Mouse (Mus musculus) layer of hippocampus, adult 2 months (tissue): ENCODE measurements at regions not wholly inside any gene's neighbourhood (a gene's known extent, or its start where the extent isn't known, plus 50 kb on each side); places are given as distances from the start of the nearest gene placed in this dataset.
A peak's percentile ranks its signal among the peaks of the same experiment; 100 is the strongest.
"Not testable (repeated sequence)": the region's sequence is repeated elsewhere in the genome, so short reads cannot be mapped to it uniquely, and the experiment has no call there.

Experiments used
- DNase-seq, 2 experiments: peaks; one replicate each; pipeline ENCODE4 v3.0.0; 2022; ENCODE audit warnings: low spot score in 2 of 2
- H3K27ac ChIP-seq: fragments of 200-600 bp; 2 replicates; pipeline ENCODE4 v1.8.1; 2022
- H3K4me3 ChIP-seq: fragments of 200-600 bp; 2 replicates; pipeline ENCODE4 v1.8.1; 2022; ENCODE audit warnings: mild to moderate bottlenecking
- CTCF ChIP-seq: fragments of 200-600 bp; conservative IDR thresholded peaks from 2 replicates; pipeline ENCODE4 v1.8.1; 2022; ENCODE audit warnings: antibody characterized with exemption, mild to moderate bottlenecking, moderate library complexity

DNA sequence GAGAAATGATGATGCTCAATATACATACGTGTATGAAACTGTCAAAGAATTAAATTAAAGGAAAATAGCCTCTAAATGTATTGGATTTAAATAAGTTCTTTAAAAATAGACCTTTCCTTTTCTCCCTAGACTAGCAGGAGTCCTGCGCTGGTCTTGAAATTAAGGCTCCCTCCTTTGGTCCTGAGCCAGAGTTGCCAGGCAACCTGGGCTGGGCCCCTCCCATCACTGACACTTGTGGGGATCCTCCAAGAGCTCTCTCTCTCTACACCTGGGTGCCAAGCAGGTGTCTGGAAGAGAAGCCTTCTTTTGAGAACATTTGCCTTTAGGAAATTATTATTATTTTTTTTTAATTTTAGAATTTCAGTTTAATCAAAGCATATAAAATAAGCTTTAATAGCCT, 521.9 kb upstream of the BB014433 start:
- DNase-seq, result no peak
- TF ChIP-seq CTCF, result no peak
- Histone ChIP-seq H3K4me3 (no peak overlapping the region), H3K27ac (no peak overlapping the region)

DNA sequence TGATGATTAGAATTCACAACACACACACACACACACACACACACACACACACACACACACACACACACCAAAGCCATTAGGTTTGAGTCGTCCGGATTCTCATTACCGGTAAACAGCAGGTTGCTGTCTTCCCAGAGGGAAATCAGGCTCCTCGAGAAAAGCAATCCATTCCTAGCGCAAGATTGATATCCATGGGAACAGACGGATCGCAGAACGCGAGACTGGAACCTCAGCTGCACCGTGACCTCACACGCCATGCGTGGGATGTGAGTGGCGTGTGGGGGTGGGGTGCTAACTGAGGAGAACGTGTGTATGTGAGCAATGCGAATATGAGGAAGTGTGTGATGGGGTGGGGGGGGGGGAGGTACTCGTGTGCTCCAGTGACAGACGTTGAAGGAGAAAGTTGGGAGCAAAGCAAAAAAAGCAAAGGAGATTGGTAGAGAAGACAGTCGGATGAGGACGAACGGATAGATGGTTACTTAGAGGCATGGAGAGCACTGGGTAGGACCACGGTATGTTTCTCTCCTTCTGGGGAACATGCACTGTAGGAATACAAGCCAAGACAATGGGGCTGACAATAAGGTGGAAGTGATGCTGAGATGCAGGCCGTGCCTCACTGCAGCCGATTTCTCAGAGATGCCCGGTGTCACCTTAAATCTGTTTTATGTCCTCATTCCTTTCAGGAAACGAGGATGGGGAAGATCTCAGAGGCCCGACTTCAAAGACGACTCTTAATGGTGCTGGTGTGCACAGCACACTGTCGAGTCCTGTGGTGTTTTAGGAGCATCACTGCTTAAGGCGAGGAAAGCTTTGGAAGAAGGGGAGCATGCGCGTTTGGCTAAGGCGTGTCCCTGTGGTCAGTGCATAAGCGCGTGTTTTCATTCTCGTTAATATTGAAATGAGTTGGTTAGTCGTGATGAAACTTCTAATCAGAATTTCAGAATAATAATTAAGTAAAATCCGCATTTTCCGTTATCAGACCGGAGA, 516.7 kb upstream of the BB014433 start:
- peak; percentile 8 to 42 for DNase-seq
- no peak overlapping the region for H3K27ac ChIP-seq
- no peak for TF ChIP-seq CTCF
- H3K4me3 ChIP-seq, result no peak overlapping the region

DNA sequence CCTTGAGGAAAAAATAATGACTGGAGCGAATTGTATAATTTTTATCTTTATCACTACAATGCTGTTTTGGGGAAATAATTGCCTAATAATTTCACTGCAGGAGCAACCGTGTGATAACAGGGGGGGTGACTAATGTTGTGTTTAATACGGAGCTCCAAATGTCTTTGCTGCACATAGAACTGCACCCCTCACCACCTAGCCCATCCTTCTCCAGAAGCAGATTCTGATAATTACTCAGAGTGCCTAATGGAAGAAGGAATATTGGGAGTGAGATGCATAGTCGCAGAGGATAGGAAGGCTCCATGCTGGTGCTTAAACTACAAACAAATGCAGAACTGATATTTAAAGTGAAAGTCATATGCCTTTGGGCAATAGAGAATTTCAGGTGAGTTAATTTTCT, 486.1 kb upstream of the BB014433 start:
- Histone ChIP-seq H3K4me3 (no peak overlapping the region), H3K27ac (no peak overlapping the region)
- DNase-seq, result no peak
- TF ChIP-seq CTCF, result no peak

DNA sequence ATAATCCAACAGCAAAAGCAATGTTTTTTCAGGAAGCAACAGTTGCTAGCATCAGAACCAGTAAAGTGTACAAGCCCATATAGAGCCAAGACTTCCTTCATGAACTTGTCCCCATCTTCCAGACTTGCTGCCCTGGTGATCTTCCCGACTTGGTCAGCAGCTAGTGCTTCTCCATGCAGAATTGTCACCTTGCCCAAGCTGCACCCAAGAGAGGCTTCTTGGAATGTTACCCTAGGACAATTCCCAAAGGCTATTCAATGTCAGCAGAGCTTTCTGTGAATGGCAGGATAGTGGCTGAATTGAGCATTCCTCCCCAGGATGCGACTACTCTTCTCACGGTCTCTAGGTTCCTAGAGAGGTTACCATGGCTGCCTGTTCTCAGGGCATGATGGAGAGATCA, 479.6 kb upstream of the BB014433 start:
- H3K27ac ChIP-seq, result no peak overlapping the region
- DNase-seq, result no peak
- no peak for TF ChIP-seq CTCF
- H3K4me3 ChIP-seq, result no peak overlapping the region

DNA sequence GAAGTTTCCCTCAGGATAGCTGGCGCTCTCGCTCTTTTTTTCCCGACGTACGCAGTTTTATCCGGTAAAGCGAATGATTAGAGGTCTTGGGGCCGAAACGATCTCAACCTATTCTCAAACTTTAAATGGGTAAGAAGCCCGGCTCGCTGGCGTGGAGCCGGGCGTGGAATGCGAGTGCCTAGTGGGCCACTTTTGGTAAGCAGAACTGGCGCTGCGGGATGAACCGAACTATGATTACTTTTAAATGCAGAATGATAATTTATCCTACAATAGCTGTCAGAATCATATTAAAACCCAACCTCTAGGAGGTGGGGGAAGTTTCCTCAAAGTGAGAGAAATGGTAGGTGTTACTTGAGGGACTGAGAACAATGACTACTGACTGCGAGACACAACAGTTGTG, 474.0 kb upstream of the BB014433 start:
- not testable (repeated sequence) for H3K4me3 ChIP-seq, H3K27ac ChIP-seq, DNase-seq

DNA sequence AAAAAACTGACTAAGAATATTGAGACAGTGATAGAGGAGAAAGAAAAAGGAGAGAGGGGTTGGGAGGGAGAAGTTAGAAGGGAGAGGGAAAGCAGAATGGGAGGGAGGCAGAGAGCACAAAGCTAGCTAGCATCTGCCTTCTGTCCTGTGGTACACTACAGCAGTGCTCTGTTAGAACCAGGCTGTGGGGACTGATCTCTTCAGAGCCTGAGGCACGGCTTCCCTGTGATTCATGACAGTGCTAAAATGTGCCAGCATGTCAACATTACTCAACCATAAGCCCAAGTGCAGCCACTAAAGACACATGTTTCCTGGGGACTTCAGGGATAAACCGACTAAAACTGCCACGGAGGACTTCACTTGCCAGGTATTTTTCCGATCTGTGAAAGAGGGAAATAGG, 455.1 kb upstream of the BB014433 start:
- Histone ChIP-seq H3K4me3 (no peak overlapping the region), H3K27ac (peak overlapping the region; percentile 36; the same call in 1 of the 2 replicates)
- TF ChIP-seq CTCF, result no peak
- no peak for DNase-seq

DNA sequence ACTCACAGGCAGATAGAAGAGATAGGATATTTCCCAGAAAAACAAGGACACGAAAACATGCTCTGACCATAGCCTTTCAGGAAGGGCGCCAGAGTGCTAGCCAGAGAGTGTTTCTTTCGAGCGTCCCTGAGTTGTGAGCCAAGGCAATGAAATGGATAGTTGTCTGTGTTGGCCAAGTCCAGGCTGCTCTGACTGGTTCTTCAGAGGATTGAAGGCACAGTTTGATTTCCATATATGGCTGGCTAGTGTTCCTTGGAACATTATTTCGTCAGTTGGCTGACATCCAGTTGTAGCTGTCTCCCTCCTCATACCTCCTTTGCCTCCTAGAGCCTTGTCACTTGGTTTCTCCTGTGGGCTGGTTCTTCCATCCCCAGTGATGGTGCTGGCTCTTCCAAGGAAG, 451.7 kb upstream of the BB014433 start:
- no peak for TF ChIP-seq CTCF

DNA sequence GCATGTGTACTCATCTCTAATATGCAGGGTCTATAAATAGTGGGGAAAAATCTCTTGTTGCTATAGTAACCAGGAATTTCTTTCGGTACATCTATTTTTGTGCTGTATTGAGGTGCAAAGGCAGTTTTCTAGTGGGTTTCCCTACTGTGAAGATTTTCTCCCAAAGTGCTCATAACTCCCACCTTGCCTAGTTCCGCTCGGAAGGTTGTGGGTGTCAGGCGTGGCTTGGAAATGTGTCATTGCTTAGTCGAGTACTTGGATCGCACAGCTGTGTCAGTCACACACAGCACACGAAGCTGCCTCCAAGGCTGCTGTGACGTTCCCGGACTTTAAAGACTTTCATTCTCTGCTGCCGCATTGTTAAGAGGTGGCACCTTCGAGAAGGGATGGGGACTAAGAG, 450.4 kb upstream of the BB014433 start:
- peak overlapping the region; percentile 72 for H3K27ac ChIP-seq
- H3K4me3 ChIP-seq, result peak overlapping the region; percentile 20; the same call in 1 of the 2 replicates
- no peak for TF ChIP-seq CTCF
- DNase-seq, result peak; percentile 47 to 65

More for the DNA sequence above, 451.7 kb upstream of the BB014433 start:
- no peak overlapping the region for H3K4me3 ChIP-seq
- no peak overlapping the region for H3K27ac ChIP-seq
- no peak for DNase-seq

DNA sequence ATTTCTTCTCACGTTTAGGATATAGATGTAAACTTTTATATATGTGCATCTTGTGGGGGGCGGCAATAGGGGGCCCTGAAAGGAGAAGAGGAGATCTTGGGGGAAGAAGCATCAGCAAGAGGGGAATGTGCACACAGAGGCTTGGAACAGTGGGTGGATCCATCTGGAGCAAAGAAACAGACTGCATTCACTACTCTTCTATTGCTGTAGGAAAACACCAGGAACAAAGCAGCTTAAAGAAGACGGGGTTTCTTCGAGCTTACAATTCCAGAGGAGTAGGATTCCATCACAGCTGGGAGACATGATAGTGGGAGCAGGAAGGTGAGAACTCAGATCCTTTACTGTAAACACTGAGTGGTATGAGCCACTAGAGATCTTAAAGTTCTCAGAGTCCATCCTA, 444.9 kb upstream of the BB014433 start:
- no peak for TF ChIP-seq CTCF
- Histone ChIP-seq H3K4me3 (no peak overlapping the region), H3K27ac (no peak overlapping the region)
- no peak for DNase-seq

DNA sequence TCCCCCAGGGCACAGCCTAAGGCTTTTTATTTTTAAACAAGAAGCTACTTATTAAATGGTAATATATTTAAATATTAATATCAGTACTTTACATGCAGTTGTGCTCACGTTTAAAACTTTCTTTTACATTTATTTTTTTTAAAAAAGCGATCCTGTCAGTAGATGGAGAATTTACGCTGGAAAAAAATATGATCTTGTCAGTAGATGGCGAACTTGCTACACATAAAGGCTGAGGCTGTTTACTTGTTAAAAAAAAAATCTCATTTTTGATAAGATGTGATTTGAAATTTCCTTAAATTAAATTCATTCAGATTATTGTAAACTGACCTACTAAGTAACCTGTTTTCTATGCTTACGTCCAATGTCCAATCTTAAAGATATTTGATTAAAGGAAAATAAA, 441.7 kb upstream of the BB014433 start:
- Histone ChIP-seq H3K27ac (no peak overlapping the region), H3K4me3 (no peak overlapping the region)
- DNase-seq, result no peak
- TF ChIP-seq CTCF, result peak; percentile 74

DNA sequence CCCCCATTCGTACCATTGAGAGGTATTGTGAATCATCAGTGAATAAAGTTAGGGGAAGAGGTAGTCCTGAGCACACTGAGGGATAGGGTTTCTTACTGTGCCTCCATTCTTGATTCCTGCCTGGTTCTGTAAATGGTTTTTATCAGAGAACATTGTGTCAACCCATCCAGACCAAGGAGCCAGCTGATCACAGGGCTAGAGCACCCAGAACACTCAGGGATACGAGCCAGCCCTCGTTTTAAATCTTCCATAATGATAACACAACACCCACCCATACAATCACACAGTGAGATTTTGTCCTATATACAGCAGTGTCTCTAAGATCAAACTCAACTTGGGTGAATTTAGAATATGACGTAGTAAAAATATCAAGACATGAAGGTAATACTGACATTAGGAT, 424.7 kb upstream of the BB014433 start:
- no peak overlapping the region for H3K4me3 ChIP-seq
- no peak for DNase-seq
- TF ChIP-seq CTCF, result no peak

DNA sequence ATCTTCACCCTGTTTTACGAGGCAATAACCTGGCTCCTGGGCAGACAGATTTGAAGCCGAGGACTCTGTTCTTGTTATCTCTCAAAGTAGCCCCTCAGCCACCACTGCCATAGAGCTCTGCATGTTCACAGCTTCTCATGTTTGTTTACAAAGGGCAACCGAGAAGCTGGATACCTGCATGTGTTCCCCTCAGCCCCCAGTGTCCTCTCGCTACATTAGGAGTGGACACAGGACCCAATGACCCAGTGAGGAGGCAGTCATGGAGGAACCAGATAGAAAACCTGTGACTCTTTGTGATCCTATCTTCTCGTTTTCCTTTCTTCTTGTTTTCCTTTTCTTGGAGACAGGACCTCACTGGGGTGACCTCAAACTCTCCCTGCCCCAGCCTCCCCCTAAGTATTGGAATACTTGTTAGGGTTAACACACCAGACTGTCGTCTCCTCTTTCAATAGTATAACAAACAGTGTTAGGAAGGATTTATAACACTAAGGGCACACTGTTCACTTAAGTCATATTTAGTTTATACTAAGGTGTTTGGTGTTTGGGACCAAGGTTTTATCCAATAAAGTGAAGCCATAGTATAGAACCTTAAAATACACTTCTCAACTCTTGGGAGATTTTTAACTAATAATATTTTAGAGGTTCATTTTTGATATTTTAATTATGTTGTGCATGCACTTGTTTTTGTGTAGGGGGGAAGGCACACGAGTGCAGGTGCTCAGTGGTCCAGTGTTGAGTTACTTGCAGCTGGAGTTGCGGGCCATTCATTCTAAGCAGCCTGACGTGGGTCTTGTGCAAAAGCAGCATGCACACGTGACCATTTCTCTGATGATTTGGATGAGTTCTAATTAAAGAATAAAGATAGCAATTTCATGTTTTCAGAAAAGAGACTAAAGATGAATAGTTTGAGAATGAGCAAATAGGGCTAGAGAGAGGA, 422.9 kb upstream of the BB014433 start:
- Histone ChIP-seq H3K4me3 (no peak overlapping the region), H3K27ac (no peak overlapping the region)
- no peak for TF ChIP-seq CTCF
- no peak for DNase-seq

More for the DNA sequence above, 424.7 kb upstream of the BB014433 start:
- no peak overlapping the region for H3K27ac ChIP-seq

DNA sequence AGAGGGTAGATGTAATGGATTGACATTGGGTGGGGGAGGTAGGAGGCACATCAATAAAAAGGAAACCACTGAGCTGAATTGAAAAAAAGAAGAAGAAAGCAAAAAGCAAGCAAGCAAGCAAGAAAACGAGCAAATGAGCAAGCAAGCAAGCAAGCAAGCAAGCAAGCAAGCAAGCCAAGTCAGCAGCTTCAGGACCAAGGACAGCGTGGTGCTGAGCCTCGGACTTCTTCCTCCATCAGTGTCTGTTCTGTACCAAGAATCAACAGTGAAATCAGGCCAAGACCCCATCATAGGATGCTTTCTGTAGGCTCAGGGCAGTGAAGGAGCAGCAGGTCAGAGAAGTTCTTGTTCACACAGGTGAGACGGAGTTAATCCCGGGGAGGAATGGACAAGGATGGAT, 392.7 kb upstream of the BB014433 start:
- no peak overlapping the region for H3K27ac ChIP-seq
- DNase-seq, result no peak
- no peak for TF ChIP-seq CTCF

More for the DNA sequence above, 392.7 kb upstream of the BB014433 start:
- no peak overlapping the region for H3K4me3 ChIP-seq
